Mouse (Mus musculus): ENCODE measurements around the gene Gm10192. TPM values are rescaled to one million over a fixed set of nuclear protein-coding genes. Genes with fewer than 3 reads are reported as not detected.
"Not testable (repeated sequence)": the region's sequence is repeated elsewhere in the genome, so short reads cannot be mapped to it uniquely, and the experiment has no call there.

The Gm10192 gene
- total RNA-seq (2014; rRNA removed) (not detected in 2 replicates), polyA plus RNA-seq (2012; rRNA removed) (not detected in 2 replicates)

DNA sequence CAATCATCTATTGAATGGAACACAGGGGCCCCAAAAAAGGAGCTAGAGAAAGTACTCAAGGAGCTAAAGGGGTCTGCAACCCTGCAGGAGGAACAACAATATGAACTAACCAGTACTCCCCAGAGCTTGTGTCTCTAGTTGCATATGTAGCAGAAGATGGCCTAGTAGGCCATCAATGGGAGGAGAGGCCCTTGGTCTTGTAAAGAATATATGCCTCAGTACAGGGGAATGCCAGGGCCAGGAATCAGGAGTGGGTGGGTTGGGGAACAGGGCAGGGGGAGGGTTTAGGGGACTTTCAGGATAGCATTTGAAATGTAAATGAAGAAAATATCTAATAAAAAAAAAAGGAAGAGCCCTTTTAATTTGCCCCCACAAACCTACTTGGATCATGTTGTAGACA is at the start of gene Gm10192:
Gene Gm10192 (minus strand): TSS at position 101 of the 400 bp plus-strand sequence.
- not testable (repeated sequence) for H3K4me1 ChIP-seq (ENCODE audit: control insufficient read depth, insufficient read depth, low read length); H3K27me3 ChIP-seq (ENCODE audit: control insufficient read depth, insufficient read depth, low read length); H3K36me3 ChIP-seq (ENCODE audit: control insufficient read depth, insufficient read depth, low read length); DNase-seq (ENCODE audit: extremely low read depth, low read depth, low spot score); H3K27ac ChIP-seq (replicated peaks; ENCODE audit: insufficient read depth, low read depth, low read length); H3K4me3 ChIP-seq (ENCODE audit: insufficient read depth, low read depth, low read length); H3K9ac ChIP-seq (ENCODE audit: low read depth, low read length); H3K79me2 ChIP-seq (ENCODE audit: control insufficient read depth, insufficient read depth, low read length)

GRCm38 (mm10) chr4:97230411-97231104 is 47.6 kb upstream of the Gm10192 start:
- H3K9ac ChIP-seq (ENCODE audit: low read depth, low read length) = no peak overlapping the region
- H3K79me2 ChIP-seq (ENCODE audit: control insufficient read depth, insufficient read depth, low read length) = no peaks in the 10 kb centered on the region
- TF ChIP-seq CTCF (IDR thresholded peaks at IDR 0.05; ENCODE audit: low read depth, low read length) (no peak), POLR2A (IDR thresholded peaks at IDR 0.05; ENCODE audit: extremely low read depth, insufficient read depth, low read length) (no peak)
- H3K36me3 ChIP-seq (ENCODE audit: control insufficient read depth, insufficient read depth, low read length) = no peaks in the 10 kb centered on the region
- no peak overlapping the region for H3K27ac ChIP-seq (replicated peaks; ENCODE audit: insufficient read depth, low read depth, low read length)
- WGBS = 58% methylated on average over 5 of the region's 5 CpGs
- no peak for DNase-seq (ENCODE audit: extremely low read depth, low read depth, low spot score)
- H3K27me3 ChIP-seq (ENCODE audit: control insufficient read depth, insufficient read depth, low read length) = no peaks in the 10 kb centered on the region
- H3K4me3 ChIP-seq (ENCODE audit: insufficient read depth, low read depth, low read length) = no peak overlapping the region
- no peaks in the 10 kb centered on the region for H3K4me1 ChIP-seq (ENCODE audit: control insufficient read depth, insufficient read depth, low read length)

GRCm38 (mm10) chr4:97219701-97220100 is 36.7 kb upstream of the Gm10192 start:
- Histone ChIP-seq H3K79me2 (ENCODE audit: control insufficient read depth, insufficient read depth, low read length) (no peaks in the 10 kb centered on the region), H3K4me3 (ENCODE audit: insufficient read depth, low read depth, low read length) (no peak overlapping the region), H3K9ac (ENCODE audit: low read depth, low read length) (no peak overlapping the region), H3K27ac (replicated peaks; ENCODE audit: insufficient read depth, low read depth, low read length) (no peak overlapping the region), H3K36me3 (ENCODE audit: control insufficient read depth, insufficient read depth, low read length) (no peaks in the 10 kb centered on the region), H3K4me1 (ENCODE audit: control insufficient read depth, insufficient read depth, low read length) (no peaks in the 10 kb centered on the region), H3K27me3 (ENCODE audit: control insufficient read depth, insufficient read depth, low read length) (no peaks in the 10 kb centered on the region)
- 86% methylated on average over 2 of the region's 2 CpGs for WGBS
- no peak for DNase-seq (ENCODE audit: extremely low read depth, low read depth, low spot score)
- TF ChIP-seq POLR2A (IDR thresholded peaks at IDR 0.05; ENCODE audit: extremely low read depth, insufficient read depth, low read length) (no peak), CTCF (IDR thresholded peaks at IDR 0.05; ENCODE audit: low read depth, low read length) (no peak)

DNA sequence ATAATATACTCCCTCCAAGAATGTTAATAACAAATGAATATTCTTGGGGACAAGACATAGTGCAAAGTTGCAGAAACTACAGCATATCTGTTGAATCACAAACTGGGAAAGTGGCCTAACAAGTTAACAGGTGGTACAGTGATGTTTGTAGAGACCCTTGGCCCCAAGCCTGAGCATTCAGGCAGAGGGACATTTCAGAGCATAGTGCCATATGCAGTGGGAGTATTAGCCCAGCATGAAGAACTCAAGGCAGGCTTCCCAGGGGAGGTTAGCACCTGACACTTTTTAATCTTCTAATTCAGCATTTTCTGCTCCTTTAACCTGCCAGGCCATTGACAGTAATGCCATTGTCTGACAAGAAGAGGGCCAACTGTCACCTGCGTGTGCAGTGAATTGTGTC is 34.9 kb upstream of the Gm10192 start:
- no peaks in the 10 kb centered on the region for H3K79me2 ChIP-seq (ENCODE audit: control insufficient read depth, insufficient read depth, low read length)
- no peak overlapping the region for H3K4me3 ChIP-seq (ENCODE audit: insufficient read depth, low read depth, low read length)
- no peak for DNase-seq (ENCODE audit: extremely low read depth, low read depth, low spot score)
- no peak for TF ChIP-seq CTCF (IDR thresholded peaks at IDR 0.05; ENCODE audit: low read depth, low read length)
- TF ChIP-seq POLR2A (IDR thresholded peaks at IDR 0.05; ENCODE audit: extremely low read depth, insufficient read depth, low read length) = no peak
- 79% methylated on average over 1 of the region's 1 CpGs for WGBS
- no peaks in the 10 kb centered on the region for H3K4me1 ChIP-seq (ENCODE audit: control insufficient read depth, insufficient read depth, low read length)
- no peak overlapping the region for H3K27ac ChIP-seq (replicated peaks; ENCODE audit: insufficient read depth, low read depth, low read length)
- no peak overlapping the region for H3K9ac ChIP-seq (ENCODE audit: low read depth, low read length)
- H3K27me3 ChIP-seq (ENCODE audit: control insufficient read depth, insufficient read depth, low read length) = no peaks in the 10 kb centered on the region
- no peaks in the 10 kb centered on the region for H3K36me3 ChIP-seq (ENCODE audit: control insufficient read depth, insufficient read depth, low read length)

DNA sequence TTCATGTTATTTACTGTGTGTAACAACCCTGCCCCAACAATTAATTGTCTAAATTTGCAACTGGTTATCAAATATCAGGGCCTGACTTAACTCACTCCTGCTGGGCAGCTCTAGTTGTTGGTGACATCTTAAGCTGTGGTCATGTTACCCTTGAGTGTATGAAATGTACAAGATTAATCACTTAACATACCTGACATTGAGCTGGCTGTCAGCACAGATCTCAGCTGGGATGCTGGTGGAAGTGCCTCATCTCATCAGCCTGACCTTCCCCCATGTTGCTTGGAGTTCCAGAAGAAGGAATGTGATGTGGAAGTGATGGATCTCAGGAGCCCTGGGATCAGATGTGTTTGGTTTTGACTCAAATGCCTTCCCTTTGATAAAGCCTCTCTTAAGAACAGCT is 29.5 kb upstream of the Gm10192 start:
- no peak overlapping the region for H3K4me3 ChIP-seq (ENCODE audit: insufficient read depth, low read depth, low read length)
- H3K9ac ChIP-seq (ENCODE audit: low read depth, low read length) = no peak overlapping the region
- no peak overlapping the region for H3K27ac ChIP-seq (replicated peaks; ENCODE audit: insufficient read depth, low read depth, low read length)
- H3K27me3 ChIP-seq (ENCODE audit: control insufficient read depth, insufficient read depth, low read length) = no peaks in the 10 kb centered on the region
- H3K4me1 ChIP-seq (ENCODE audit: control insufficient read depth, insufficient read depth, low read length) = no peaks in the 10 kb centered on the region
- no peak for DNase-seq (ENCODE audit: extremely low read depth, low read depth, low spot score)
- no peaks in the 10 kb centered on the region for H3K36me3 ChIP-seq (ENCODE audit: control insufficient read depth, insufficient read depth, low read length)
- TF ChIP-seq POLR2A (IDR thresholded peaks at IDR 0.05; ENCODE audit: extremely low read depth, insufficient read depth, low read length) (no peak), CTCF (IDR thresholded peaks at IDR 0.05; ENCODE audit: low read depth, low read length) (no peak)
- H3K79me2 ChIP-seq (ENCODE audit: control insufficient read depth, insufficient read depth, low read length) = no peaks in the 10 kb centered on the region

DNA sequence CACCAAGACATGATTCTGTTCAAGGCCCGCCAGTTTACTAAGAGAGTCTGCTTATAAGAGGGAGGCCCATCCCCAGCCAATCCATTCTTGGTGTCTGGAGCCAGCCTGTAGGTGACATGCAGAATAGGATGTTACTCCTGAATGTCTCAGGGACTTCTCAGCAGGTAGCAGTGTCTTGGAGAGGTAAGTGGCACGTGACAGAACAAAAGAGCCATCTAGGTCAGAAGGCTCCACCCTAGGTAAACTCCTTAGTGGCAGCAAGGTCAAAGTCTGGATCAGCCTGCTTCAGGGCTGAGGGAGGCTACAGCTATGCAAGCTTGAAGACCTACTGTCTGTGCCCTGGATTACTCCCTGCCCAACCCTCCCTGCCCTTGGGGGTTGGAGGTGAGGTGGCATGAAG is 20.0 kb upstream of the Gm10192 start:
- H3K9ac ChIP-seq (ENCODE audit: low read depth, low read length); DNase-seq (ENCODE audit: extremely low read depth, low read depth, low spot score); H3K4me1 ChIP-seq (ENCODE audit: control insufficient read depth, insufficient read depth, low read length); H3K27me3 ChIP-seq (ENCODE audit: control insufficient read depth, insufficient read depth, low read length); H3K4me3 ChIP-seq (ENCODE audit: insufficient read depth, low read depth, low read length); H3K36me3 ChIP-seq (ENCODE audit: control insufficient read depth, insufficient read depth, low read length); H3K79me2 ChIP-seq (ENCODE audit: control insufficient read depth, insufficient read depth, low read length); H3K27ac ChIP-seq (replicated peaks; ENCODE audit: insufficient read depth, low read depth, low read length): not testable (repeated sequence)
- 65% methylated on average over 2 of the region's 2 CpGs for WGBS
